Mouse (Mus musculus) bone marrow, adult 2 months (tissue): ENCODE data around the gene Sfi1.
"Not testable (repeated sequence)": the region's sequence is repeated elsewhere in the genome, so short reads cannot be mapped to it uniquely, and the experiment has no call there.

Experiments used
- CTCF ChIP-seq: fragments of 200-500 bp; IDR thresholded peaks from 2 replicates; pipeline ENCODE4 v1.5.1; 2011; ENCODE audit warnings: low read length, control low read depth; ENCODE audit not compliant: control insufficient read depth, insufficient read depth
- POLR2A ChIP-seq: fragments of 200-500 bp; IDR thresholded peaks from 2 replicates; pipeline ENCODE4 v1.6.1; 2011; ENCODE audit warnings: low read depth, mild to moderate bottlenecking, control low read depth, low read length, borderline replicate concordance; ENCODE audit not compliant: control insufficient read depth

DNA sequence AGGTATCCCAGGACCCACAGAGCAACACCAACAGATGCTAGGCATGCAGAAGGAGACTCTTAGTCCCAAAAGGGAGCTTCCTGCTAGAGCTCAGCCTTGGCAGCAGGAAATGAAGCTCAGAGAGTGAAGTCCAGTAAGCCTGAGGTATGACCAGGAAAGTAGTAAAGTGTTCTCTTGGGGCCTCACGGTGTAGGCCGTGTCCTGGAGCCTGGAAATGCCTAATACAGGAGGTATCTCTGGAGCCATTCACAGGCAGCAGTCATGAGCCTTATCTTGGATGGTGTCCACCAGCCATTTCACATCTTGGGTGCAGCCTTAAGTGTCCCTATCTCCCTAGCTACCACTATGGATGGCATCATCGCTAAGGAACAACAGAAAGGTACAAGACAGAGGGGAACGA is 56.0 kb downstream of the Sfi1 start:
- TF ChIP-seq POLR2A, CTCF: not testable (repeated sequence)
